Mouse (Mus musculus) CH12.LX (cell line): ENCODE data around the gene Slc52a3. TPM values are rescaled to one million over a fixed set of nuclear protein-coding genes. Genes with fewer than 3 reads are reported as not detected.

Source experiments
- DNase-seq: peaks from one replicate; pipeline ENCODE4 v3.0.0-alpha.2; 2013; ENCODE audit errors: extremely low read depth
- H3K27ac ChIP-seq: 2 replicates; pipeline ENCODE4 v1.5.1; 2012; ENCODE audit warnings: low read depth, mild to moderate bottlenecking, control low read depth, moderate library complexity; ENCODE audit not compliant: insufficient read depth
- H3K27me3 ChIP-seq: replicated peaks from 2 replicates; pipeline ENCODE3; 2012; ENCODE audit warnings: inconsistent platforms
- H3K36me3 ChIP-seq, 2 experiments: replicated peaks in 1 of 2; 2 replicates each; pipeline versions ENCODE3 to v1.6.1; 2012; ENCODE audit warnings: inconsistent platforms in 1 of 2, low read length in 1 of 2, mild to moderate bottlenecking in 1 of 2, mixed read lengths in 1 of 2, moderate library complexity in 1 of 2; ENCODE audit not compliant: control insufficient read depth in 1 of 2, insufficient read depth in 1 of 2
- H3K4me1 ChIP-seq, 2 experiments: 2 replicates each; pipeline ENCODE4 v1.6.1; 2012; ENCODE audit warnings: inconsistent platforms in 1 of 2, moderate library complexity in 1 of 2; ENCODE audit not compliant: insufficient read depth in 2 of 2, control insufficient read depth in 1 of 2
- H3K4me2 ChIP-seq: 2 replicates; pipeline ENCODE4 v1.6.1; 2012; ENCODE audit warnings: low read depth, mild to moderate bottlenecking, control low read depth; ENCODE audit not compliant: poor library complexity, insufficient read depth, severe bottlenecking
- H3K4me3 ChIP-seq, 3 experiments: fragments of 150-350 bp in 1 of 3; sonication (generic) in 1 of 3; replicated peaks in 1 of 3; 2 replicates each; pipeline versions ENCODE3 to v1.5.1; 2011 to 2012; ENCODE audit warnings: low read depth in 2 of 3, low read length in 2 of 3, mild to moderate bottlenecking in 2 of 3, moderate library complexity in 2 of 3, control low read depth in 1 of 3, improper control_type of control experiment in 1 of 3, inconsistent platforms in 1 of 3, mixed read lengths in 1 of 3; ENCODE audit not compliant: poor library complexity in 1 of 3
- H3K79me2 ChIP-seq: replicated peaks from 2 replicates; pipeline ENCODE4 v1.6.1; 2012; ENCODE audit warnings: mild to moderate bottlenecking, moderate library complexity; ENCODE audit not compliant: control insufficient read depth, poor library complexity, insufficient read depth, severe bottlenecking; ENCODE audit errors: extremely low read depth
- H3K9ac ChIP-seq: 2 replicates; pipeline ENCODE4 v1.6.1; 2012; ENCODE audit warnings: low read depth, mild to moderate bottlenecking, control low read depth, moderate library complexity; ENCODE audit not compliant: insufficient read depth
- H3K9me3 ChIP-seq: replicated peaks from 2 replicates; pipeline ENCODE3; 2012; ENCODE audit warnings: low read length, inconsistent platforms, mixed read lengths
- BHLHE40 ChIP-seq: IDR thresholded peaks from 2 replicates; pipeline ENCODE4 v1.6.1; 2011; ENCODE audit warnings: mild to moderate bottlenecking, low read depth, low read length, improper control_type of control experiment
- CHD1 ChIP-seq: IDR thresholded peaks from 2 replicates; pipeline ENCODE4 v1.6.1; 2012; ENCODE audit warnings: low read depth, low read length, improper control_type of control experiment, inconsistent platforms
- CHD2 ChIP-seq: IDR thresholded peaks from 2 replicates; pipeline ENCODE4 v1.6.1; 2011; ENCODE audit warnings: low read length, improper control_type of control experiment
- CTCF ChIP-seq, 2 experiments: IDR thresholded peaks in 1 of 2; conservative IDR thresholded peaks in 1 of 2; 2 replicates each; pipeline ENCODE4 v1.5.1; 2011 to 2012; ENCODE audit warnings: low read depth in 2 of 2, low read length in 2 of 2, improper control_type of control experiment in 1 of 2, inconsistent platforms in 1 of 2, mild to moderate bottlenecking in 1 of 2, moderate library complexity in 1 of 2
- ELF1 ChIP-seq: IDR thresholded peaks from 2 replicates; pipeline ENCODE4 v1.6.1; 2014; ENCODE audit warnings: low read depth, mild to moderate bottlenecking, inconsistent platforms, low read length, improper control_type of control experiment
- EP300 ChIP-seq: IDR thresholded peaks from 2 replicates; pipeline ENCODE4 v1.6.1; 2011; ENCODE audit warnings: low read length, improper control_type of control experiment
- ETS1 ChIP-seq: conservative IDR thresholded peaks from 2 replicates; pipeline ENCODE4 v1.6.1; 2012; ENCODE audit warnings: low read depth, mild to moderate bottlenecking, inconsistent platforms, low read length, improper control_type of control experiment, moderate library complexity
- GABPA ChIP-seq: IDR thresholded peaks from 2 replicates; pipeline ENCODE4 v1.6.1; 2012; ENCODE audit warnings: low read depth, low read length, improper control_type of control experiment, inconsistent platforms; ENCODE audit not compliant: insufficient replicate concordance
- JUND ChIP-seq: conservative IDR thresholded peaks from 2 replicates; pipeline ENCODE4 v1.6.1; 2011; ENCODE audit warnings: low read depth, low read length, improper control_type of control experiment
- MAX ChIP-seq: IDR thresholded peaks from 2 replicates; pipeline ENCODE4 v1.6.1; 2011; ENCODE audit warnings: low read length, improper control_type of control experiment
- MAZ ChIP-seq: IDR thresholded peaks from 2 replicates; pipeline ENCODE4 v1.6.1; 2012; ENCODE audit warnings: low read depth, mild to moderate bottlenecking, inconsistent platforms, low read length, improper control_type of control experiment, moderate library complexity
- MXI1 ChIP-seq: IDR thresholded peaks from 2 replicates; pipeline ENCODE4 v1.6.1; 2011; ENCODE audit warnings: mild to moderate bottlenecking, low read depth, low read length, improper control_type of control experiment
- MYC ChIP-seq: IDR thresholded peaks from 2 replicates; pipeline ENCODE4 v1.6.1; 2011; ENCODE audit warnings: low read depth, mild to moderate bottlenecking, improper control_type of control experiment, low read length
- POLR2AphosphoS2 ChIP-seq: IDR thresholded peaks from 2 replicates; pipeline ENCODE4 v1.6.1; 2011; ENCODE audit warnings: low read depth, low read length, improper control_type of control experiment
- RAD21 ChIP-seq: IDR thresholded peaks from 2 replicates; pipeline ENCODE4 v1.6.1; 2011; ENCODE audit warnings: low read depth, mild to moderate bottlenecking, low read length, improper control_type of control experiment, moderate library complexity
- RCOR1 ChIP-seq: conservative IDR thresholded peaks from 2 replicates; pipeline ENCODE4 v1.6.1; 2012; ENCODE audit warnings: low read depth, mild to moderate bottlenecking, inconsistent platforms, low read length, improper control_type of control experiment
- SMC3 ChIP-seq: IDR thresholded peaks from 2 replicates; pipeline ENCODE4 v1.6.1; 2011; ENCODE audit warnings: low read depth, low read length, improper control_type of control experiment
- TBP ChIP-seq: conservative IDR thresholded peaks from 2 replicates; pipeline ENCODE4 v1.6.1; 2011; ENCODE audit warnings: low read depth, low read length, improper control_type of control experiment
- USF2 ChIP-seq: conservative IDR thresholded peaks from 2 replicates; pipeline ENCODE4 v1.6.1; 2011; ENCODE audit warnings: low read depth, low read length, improper control_type of control experiment
- ZMIZ1 ChIP-seq: IDR thresholded peaks from 2 replicates; pipeline ENCODE4 v1.6.1; 2012; ENCODE audit warnings: low read depth, mild to moderate bottlenecking, inconsistent platforms, low read length, improper control_type of control experiment
- dilution Hi-C: fragments of 300-500 bp; cut with MboI; formaldehyde crosslinking; loops from 2 replicates; pipeline ENCODE4 v1.14.3; 2020; ENCODE audit warnings: low sequenced_read_pairs; ENCODE audit not compliant: extremely low pct_unique_long_range_greater_than_20kb, extremely low pct_ligation_motif_present
- in situ Hi-C: fragments of 300-500 bp; cut with MboI; formaldehyde crosslinking; loops from 3 replicates; pipeline ENCODE4 v1.14.3; 2019; ENCODE audit warnings: low sequenced_read_pairs, low pct_ligation_motif_present, low pct_unique_long_range_greater_than_20kb, mixed read lengths
- polyA plus RNA-seq: library from polyadenylated mRNA; unstranded; fragments of >175 nt; gene quantifications from 2 replicates; pipeline ENCODE4 v1.2.1, GENCODE M21; 2012; ENCODE audit warnings: low read depth; ENCODE audit not compliant: insufficient read length
- total RNA-seq, 2 experiments: library from RNA; depleted of rRNA; stranded (reverse); fragments of 300-350 nt in 1 of 2; fragments of >200 nt in 1 of 2; gene quantifications; 2 replicates each; pipeline ENCODE4 v1.2.3; 2012 to 2014

The Slc52a3 gene
- total and polyA plus RNA-seq, 3 experiments: 0.17 to 0.55 TPM; not detected in 1

DNA sequence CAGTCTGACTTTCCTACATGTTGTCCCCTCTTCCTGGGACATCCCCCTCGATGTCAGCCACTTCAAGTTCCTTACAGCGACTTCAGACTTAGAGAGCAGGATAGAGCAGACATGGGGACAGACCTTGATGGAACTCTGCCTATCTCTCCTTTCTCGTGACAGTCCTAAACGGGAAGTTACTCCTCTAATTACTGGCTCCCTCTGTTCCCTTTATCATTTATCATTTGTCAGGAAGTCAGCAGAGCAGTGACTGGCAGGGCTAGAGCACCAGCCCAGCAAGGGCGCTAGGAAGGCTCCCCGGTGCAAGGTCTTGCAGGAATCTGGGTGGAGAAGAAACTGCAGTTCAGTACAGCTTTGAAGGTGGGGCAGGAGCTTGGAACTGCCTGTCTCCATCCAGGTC lies 6.2 kb downstream of the Slc52a3 start:
- Histone ChIP-seq H3K27me3 (peaks cover 93% of the 10 kb centered on the region), H3K27ac (no peak overlapping the region), H3K4me1 (peaks cover 0 to 9% of the 10 kb centered on the region in 2 experiments; a peak in 2 of 4 replicates), H3K9me3 (no peaks in the 10 kb centered on the region), H3K36me3 (no peaks in the 10 kb centered on the region), H3K9ac (no peak overlapping the region), H3K79me2 (no peaks in the 10 kb centered on the region), H3K4me3 (no peak overlapping the region), H3K4me2 (no peak overlapping the region)
- no peak for TF ChIP-seq ELF1
- TF ChIP-seq JUND: no peak
- dilution Hi-C loops: no loop called here
- in situ Hi-C loops: loop anchor here (10.0 kb wide), 1 partner anchor 128 kb away; no protein-coding TSS in a partner anchor
- no peak for DNase-seq

DNA sequence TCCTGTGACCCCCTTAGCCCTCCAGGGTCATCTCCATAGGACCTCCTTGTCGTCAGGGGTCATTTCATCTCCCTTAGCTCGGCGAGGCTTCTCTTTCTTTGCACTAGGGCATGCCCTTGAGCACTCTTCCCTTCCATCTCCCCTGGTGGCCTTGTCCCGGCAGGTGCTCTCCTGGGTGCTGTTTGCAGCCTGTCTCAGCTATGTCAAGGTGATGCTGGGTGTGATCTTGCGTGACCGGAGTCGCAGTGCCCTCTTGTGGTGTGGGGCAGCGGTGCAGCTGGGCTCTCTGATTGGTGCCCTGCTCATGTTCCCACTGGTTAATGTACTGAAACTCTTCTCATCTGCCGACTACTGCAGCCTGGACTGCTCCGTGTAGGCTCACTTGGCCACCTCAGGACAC lies 11.5 kb downstream of the Slc52a3 start:
- no peak overlapping the region for H3K9ac ChIP-seq
- H3K27ac ChIP-seq: no peak overlapping the region
- TF ChIP-seq MAX (no peak), GABPA (no peak), SMC3 (peak; percentile 75), CHD2 (no peak), CTCF (conservative IDR thresholded peaks at IDR 0.05 in 1 of 2, IDR thresholded peaks at IDR 0.05 in 1 of 2; ENCODE audit: low read depth in 2 of 2, low read length in 2 of 2) (peak; percentile 22 to 78; a peak in 2 of 4 replicates), POLR2AphosphoS2 (no peak), RCOR1 (no peak), ETS1 (no peak), ELF1 (no peak), ZMIZ1 (no peak), BHLHE40 (no peak), USF2 (no peak), CHD1 (no peak), MXI1 (no peak), RAD21 (peak; percentile 69), TBP (no peak), EP300 (no peak), MYC (no peak), MAZ (no peak)
- H3K36me3 ChIP-seq: no peaks in the 10 kb centered on the region
- H3K4me3 ChIP-seq: no peak overlapping the region
- no peaks in the 10 kb centered on the region for H3K9me3 ChIP-seq
- no peaks in the 10 kb centered on the region for H3K79me2 ChIP-seq
- in situ Hi-C loops (loop anchor here (10.0 kb wide), 1 partner anchor 133 kb away; no protein-coding TSS in a partner anchor), dilution Hi-C loops (no loop called here)
- H3K27me3 ChIP-seq: peaks cover 82% of the 10 kb centered on the region
- peaks cover 4% of the 10 kb centered on the region in 2 experiments; a peak in 1 of 4 replicates for H3K4me1 ChIP-seq
- DNase-seq: no peak
- H3K4me2 ChIP-seq: no peak overlapping the region
